Mouse (Mus musculus): ENCODE results near the gene Dync1i1. TPM values are rescaled to one million over a fixed set of nuclear protein-coding genes. Genes with fewer than 3 reads are reported as not detected.
A peak's percentile ranks its signal among the peaks of the same experiment; 100 is the strongest.

The Dync1i1 gene
- polyA plus RNA-seq, 1 experiment from 2014 or later, result 9.6 TPM

GRCm38 (mm10) chr6:5976241-5976640, 250.8 kb downstream of the Dync1i1 start:
- Histone ChIP-seq H3K9ac (no peak overlapping the region), H3K4me3 (replicated peaks) (no peak overlapping the region), H3K4me2 (replicated peaks) (no peak overlapping the region), H3K4me1 (no peaks in the 10 kb centered on the region), H3K9me3 (replicated peaks) (no peaks in the 10 kb centered on the region), H3K27me3 (no peaks in the 10 kb centered on the region), H3K36me3 (no peaks in the 10 kb centered on the region), H3K27ac (replicated peaks) (no peak overlapping the region)
- ATAC-seq (ENCODE audit: insufficient number of reproducible peaks, low FRiP score, low TSS enrichment, low read depth), result no peak
- 42% methylated on average over 4 of the region's 4 CpGs for WGBS

DNA sequence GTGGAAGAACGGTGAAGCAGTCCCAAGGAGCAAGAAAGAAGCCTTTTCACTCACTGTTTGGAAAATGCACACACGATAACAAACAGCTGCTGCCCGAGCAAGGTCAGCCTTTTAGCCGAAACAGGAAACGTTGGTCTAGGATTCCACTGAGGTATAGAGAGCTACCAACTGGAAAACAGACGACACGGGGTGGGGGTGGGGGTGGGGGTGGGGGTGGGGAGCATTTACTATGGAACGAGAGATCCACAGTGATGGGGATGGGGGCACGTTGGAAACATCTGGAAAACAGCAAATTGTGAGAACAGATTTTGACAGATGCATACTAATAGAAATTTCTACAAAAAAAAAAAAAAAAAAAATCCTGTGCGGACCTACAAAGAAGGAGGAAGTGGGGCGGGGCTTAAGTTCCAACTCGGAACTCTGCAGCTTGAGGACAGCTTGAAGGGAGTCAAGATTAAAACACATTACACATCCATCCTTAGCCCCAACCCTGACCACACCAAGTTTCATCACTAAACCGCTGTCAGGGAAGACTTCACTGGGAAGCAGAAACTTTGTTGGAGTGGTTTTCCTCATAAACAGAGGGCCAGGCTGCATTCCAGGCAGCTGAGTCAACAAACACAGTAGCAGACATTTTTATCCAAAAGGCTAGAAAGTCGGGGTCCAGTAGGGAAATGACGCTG, 251.9 kb downstream of the Dync1i1 start:
- Histone ChIP-seq H3K4me3 (replicated peaks) (no peak overlapping the region), H3K27ac (replicated peaks) (no peak overlapping the region), H3K4me2 (replicated peaks) (no peak overlapping the region; the same call in 1 of the 2 replicates), H3K9me3 (replicated peaks) (no peaks in the 10 kb centered on the region), H3K36me3 (no peaks in the 10 kb centered on the region), H3K9ac (no peak overlapping the region), H3K27me3 (no peaks in the 10 kb centered on the region), H3K4me1 (no peaks in the 10 kb centered on the region)
- 32% methylated on average over 15 of the region's 15 CpGs for WGBS
- ATAC-seq (ENCODE audit: insufficient number of reproducible peaks, low FRiP score, low TSS enrichment, low read depth), result peak; percentile 54; the same call in 1 of the 2 replicates

- H3K4me1 ChIP-seq, result peaks cover 27% of the 10 kb centered on the region
- no peaks in the 10 kb centered on the region for H3K9me3 ChIP-seq (replicated peaks)
- no peak overlapping the region for H3K9ac ChIP-seq
- 55% methylated on average over 6 of the region's 6 CpGs for WGBS
- 0 out of 2 replicates have a peak, but pooled peaks cover 6% of the 10 kb centered on the region for H3K27me3 ChIP-seq
- H3K4me3 ChIP-seq (replicated peaks), result no peak overlapping the region
- H3K36me3 ChIP-seq, result no peaks in the 10 kb centered on the region
- no peak overlapping the region for H3K4me2 ChIP-seq (replicated peaks)
- no peak overlapping the region for H3K27ac ChIP-seq (replicated peaks)
- ATAC-seq (ENCODE audit: insufficient number of reproducible peaks, low FRiP score, low TSS enrichment, low read depth), result no peak
Observed at GRCm38 (mm10) chr6:5991243-5991642, 265.8 kb downstream of the Dync1i1 start.

DNA sequence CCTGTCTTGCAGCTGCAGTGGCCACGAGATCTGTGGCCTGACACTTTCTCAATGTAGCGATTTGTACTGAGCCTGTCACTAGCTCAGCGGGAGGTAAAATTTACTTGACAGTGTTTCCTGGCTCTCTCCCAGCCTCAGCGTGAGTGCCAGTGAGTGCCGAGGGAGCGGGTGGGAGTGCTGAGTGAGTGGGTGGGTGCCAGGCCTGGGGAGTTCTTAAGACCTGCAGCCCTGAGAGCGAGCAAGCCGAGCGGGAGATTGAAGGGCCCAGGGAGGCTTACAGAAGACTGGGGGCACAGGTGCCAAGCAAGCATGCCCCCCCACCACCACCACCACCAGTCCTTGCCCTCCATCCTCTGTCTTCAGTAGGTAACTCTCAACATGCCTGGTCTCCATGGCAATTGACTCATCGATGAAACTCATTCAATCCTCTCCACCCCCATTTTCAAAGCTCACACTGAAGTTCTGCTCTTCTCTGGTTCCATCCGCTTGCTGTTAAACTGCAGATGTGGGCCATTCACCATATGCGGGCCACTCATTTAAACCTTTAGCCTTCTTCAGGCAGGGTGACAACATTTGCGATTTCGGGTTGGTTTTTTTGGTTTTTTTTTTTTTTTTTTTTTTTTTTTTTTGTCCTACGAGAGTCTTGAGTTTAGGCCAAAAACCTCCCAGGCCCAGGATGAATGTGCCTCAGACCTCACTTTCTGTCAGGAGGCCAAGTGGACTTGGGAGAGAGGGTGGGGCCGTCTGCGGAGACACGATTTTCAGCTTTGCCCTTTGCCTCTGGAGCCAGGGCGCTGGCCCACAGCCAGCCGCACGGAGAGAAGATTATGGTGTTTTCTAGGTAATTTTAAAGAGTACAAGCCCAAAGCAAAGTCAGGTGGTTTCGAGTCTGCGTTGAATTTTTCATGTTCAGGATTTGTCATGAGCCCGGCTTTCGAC, 266.6 kb downstream of the Dync1i1 start:
- H3K4me2 ChIP-seq (replicated peaks), result peak overlapping the region; percentile 40
- no peaks in the 10 kb centered on the region for H3K36me3 ChIP-seq
- H3K9ac ChIP-seq, result no peak overlapping the region
- H3K9me3 ChIP-seq (replicated peaks), result no peaks in the 10 kb centered on the region
- H3K27ac ChIP-seq (replicated peaks), result peak overlapping the region; percentile 34
- WGBS, result 23% methylated on average over 25 of the region's 25 CpGs
- 0 out of 2 replicates have a peak, but pooled peaks cover 6% of the 10 kb centered on the region for H3K27me3 ChIP-seq
- ATAC-seq (ENCODE audit: insufficient number of reproducible peaks, low FRiP score, low TSS enrichment, low read depth), result peak; percentile 54; the same call in 1 of the 2 replicates
- H3K4me3 ChIP-seq (replicated peaks), result peak overlapping the region; percentile 20; the same call in 1 of the 2 replicates
- H3K4me1 ChIP-seq, result peaks cover 27% of the 10 kb centered on the region

DNA sequence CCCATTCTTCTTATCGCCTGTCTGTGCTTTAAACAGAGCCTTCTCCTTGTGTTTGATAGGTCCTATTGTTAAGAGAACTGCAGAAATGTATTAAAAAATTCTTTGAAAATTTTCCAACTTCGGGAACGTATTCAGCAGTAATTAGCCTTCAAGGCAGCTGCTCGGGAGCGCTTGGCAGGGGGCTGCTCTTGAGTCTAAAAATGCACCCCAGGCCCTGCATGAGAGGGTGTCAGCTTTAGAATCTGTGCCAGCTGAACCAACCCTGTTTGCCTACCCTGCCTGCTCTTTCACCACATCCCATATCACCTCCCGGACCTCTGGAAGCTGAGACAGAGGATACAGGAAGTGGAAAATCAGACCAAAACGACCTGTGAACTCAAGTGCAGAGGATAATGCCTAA, 267.6 kb downstream of the Dync1i1 start:
- WGBS, result 16% methylated on average over 7 of the region's 7 CpGs
- H3K4me2 ChIP-seq (replicated peaks), result 0 out of 2 replicates have a peak overlapping the region, but pooled peaks have one; percentile 8

GRCm38 (mm10) chr6:5997535-5997934, 272.1 kb downstream of the Dync1i1 start:
- Histone ChIP-seq H3K36me3 (no peaks in the 10 kb centered on the region), H3K4me2 (replicated peaks) (no peak overlapping the region), H3K27ac (replicated peaks) (no peak overlapping the region), H3K4me1 (peaks cover 13% of the 10 kb centered on the region), H3K27me3 (peaks cover 10% of the 10 kb centered on the region; the same call in 1 of the 2 replicates), H3K9me3 (replicated peaks) (no peaks in the 10 kb centered on the region), H3K4me3 (replicated peaks) (no peak overlapping the region), H3K9ac (no peak overlapping the region)
- 24% methylated on average over 6 of the region's 6 CpGs for WGBS
- ATAC-seq (ENCODE audit: insufficient number of reproducible peaks, low FRiP score, low TSS enrichment, low read depth), result no peak

More for the DNA sequence above, 267.6 kb downstream of the Dync1i1 start:
- Histone ChIP-seq H3K27ac (replicated peaks) (peak overlapping the region; percentile 44), H3K9me3 (replicated peaks) (no peaks in the 10 kb centered on the region), H3K27me3 (0 out of 2 replicates have a peak, but pooled peaks cover 6% of the 10 kb centered on the region), H3K9ac (no peak overlapping the region), H3K36me3 (no peaks in the 10 kb centered on the region), H3K4me3 (replicated peaks) (no peak overlapping the region), H3K4me1 (peaks cover 27% of the 10 kb centered on the region)
- peak; percentile 36; the same call in 1 of the 2 replicates for ATAC-seq (ENCODE audit: insufficient number of reproducible peaks, low FRiP score, low TSS enrichment, low read depth)

DNA sequence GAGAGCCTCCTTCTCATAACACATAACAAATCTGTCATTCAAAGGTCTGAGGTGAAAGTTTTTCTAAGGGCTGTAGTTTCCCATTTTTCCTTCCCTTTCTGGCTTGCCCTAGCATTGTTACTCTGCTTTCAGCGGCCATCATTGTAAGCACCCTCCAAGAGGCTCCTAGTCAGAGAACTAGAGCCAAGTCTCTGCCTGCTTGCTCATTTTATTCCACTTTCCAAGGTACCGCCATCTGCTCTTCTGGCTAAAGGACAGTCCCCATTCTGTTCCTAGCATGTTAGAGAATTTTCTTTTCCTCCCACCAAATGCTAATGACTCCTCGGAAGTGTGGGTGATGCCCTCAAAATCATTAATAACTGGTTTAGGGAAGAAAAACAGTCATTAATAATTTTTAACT, 276.6 kb downstream of the Dync1i1 start:
- ATAC-seq (ENCODE audit: insufficient number of reproducible peaks, low FRiP score, low TSS enrichment, low read depth), result no peak
- H3K27me3 ChIP-seq, result peaks cover 7% of the 10 kb centered on the region; the same call in 1 of the 2 replicates
- 85% methylated on average over 3 of the region's 3 CpGs for WGBS
- no peak overlapping the region for H3K4me2 ChIP-seq (replicated peaks)
- H3K9me3 ChIP-seq (replicated peaks), result no peaks in the 10 kb centered on the region
- H3K36me3 ChIP-seq, result no peaks in the 10 kb centered on the region
- no peak overlapping the region for H3K9ac ChIP-seq
- no peak overlapping the region for H3K4me3 ChIP-seq (replicated peaks)
- H3K4me1 ChIP-seq, result peaks cover 6% of the 10 kb centered on the region; the same call in 1 of the 2 replicates
- H3K27ac ChIP-seq (replicated peaks), result no peak overlapping the region

- Histone ChIP-seq H3K4me3 (replicated peaks) (no peak overlapping the region), H3K4me2 (replicated peaks) (no peak overlapping the region), H3K27me3 (peaks cover 7% of the 10 kb centered on the region; the same call in 1 of the 2 replicates), H3K27ac (replicated peaks) (no peak overlapping the region), H3K9ac (no peak overlapping the region), H3K36me3 (no peaks in the 10 kb centered on the region), H3K9me3 (replicated peaks) (no peaks in the 10 kb centered on the region), H3K4me1 (peaks cover 6% of the 10 kb centered on the region; the same call in 1 of the 2 replicates)
- ATAC-seq (ENCODE audit: insufficient number of reproducible peaks, low FRiP score, low TSS enrichment, low read depth), result no peak
- 61% methylated on average over 12 of the region's 12 CpGs for WGBS
Observed at GRCm38 (mm10) chr6:6004756-6005485, 279.5 kb downstream of the Dync1i1 start.

GRCm38 (mm10) chr6:6005762-6006431, 280.5 kb downstream of the Dync1i1 start:
- no peak overlapping the region; the same call in 1 of the 2 replicates for H3K27ac ChIP-seq (replicated peaks)

DNA sequence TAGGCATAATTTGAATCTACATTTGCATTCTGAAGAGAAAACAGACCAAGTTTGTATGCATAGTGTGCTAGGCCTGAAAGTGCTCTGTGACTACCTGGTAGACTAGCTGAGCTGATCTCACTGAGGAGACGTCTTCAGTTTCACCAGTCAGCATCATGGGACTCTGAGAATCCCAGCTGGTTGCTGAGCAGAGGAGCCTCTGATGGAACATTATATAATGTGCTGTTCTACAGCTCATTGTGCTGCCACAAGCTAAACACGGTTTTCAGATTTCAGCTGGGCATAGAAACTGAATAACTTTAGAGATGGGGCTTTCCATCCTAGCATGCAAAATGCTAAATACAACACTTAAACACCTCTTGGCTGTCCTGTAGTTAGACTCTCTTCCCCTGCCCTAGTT, 285.9 kb downstream of the Dync1i1 start:
- WGBS, result 83% methylated on average over 2 of the region's 2 CpGs
- Histone ChIP-seq H3K27ac (replicated peaks) (no peak overlapping the region), H3K4me2 (replicated peaks) (no peak overlapping the region), H3K4me3 (replicated peaks) (no peak overlapping the region), H3K9ac (no peak overlapping the region), H3K9me3 (replicated peaks) (no peaks in the 10 kb centered on the region), H3K36me3 (no peaks in the 10 kb centered on the region), H3K4me1 (no peaks in the 10 kb centered on the region), H3K27me3 (peaks cover 7% of the 10 kb centered on the region)
- no peak for ATAC-seq (ENCODE audit: insufficient number of reproducible peaks, low FRiP score, low TSS enrichment, low read depth)

More at GRCm38 (mm10) chr6:6005762-6006431, 280.5 kb downstream of the Dync1i1 start:
- 2% methylated on average over 42 of the region's 42 CpGs for WGBS
- Histone ChIP-seq H3K4me2 (replicated peaks) (peak overlapping the region; percentile 90), H3K36me3 (no peaks in the 10 kb centered on the region), H3K9me3 (replicated peaks) (no peaks in the 10 kb centered on the region), H3K9ac (peak overlapping the region; percentile 39; the same call in 1 of the 2 replicates), H3K27me3 (peaks cover 7% of the 10 kb centered on the region; the same call in 1 of the 2 replicates), H3K4me1 (peaks cover 6% of the 10 kb centered on the region; the same call in 1 of the 2 replicates), H3K4me3 (replicated peaks) (peak overlapping the region; percentile 54)
- peak; percentile 93 for ATAC-seq (ENCODE audit: insufficient number of reproducible peaks, low FRiP score, low TSS enrichment, low read depth)

Measured in embryonic facial prominence, embryonic 15.5 days (tissue).